Mouse (Mus musculus) heart, adult 2 months (tissue): ENCODE measurements around the gene Golga1.

ENCODE experiments used
- CTCF ChIP-seq: fragments of 200-600 bp; IDR thresholded peaks from 2 replicates; pipeline ENCODE4 v1.8.1; 2022; ENCODE audit warnings: antibody characterized with exemption, mild to moderate bottlenecking, moderate library complexity
- POLR2A ChIP-seq: fragments of 200-500 bp; IDR thresholded peaks from 2 replicates; pipeline ENCODE4 v1.6.1; 2011; ENCODE audit warnings: mild to moderate bottlenecking, low read depth, low read length, control low read depth; ENCODE audit not compliant: insufficient read depth

DNA sequence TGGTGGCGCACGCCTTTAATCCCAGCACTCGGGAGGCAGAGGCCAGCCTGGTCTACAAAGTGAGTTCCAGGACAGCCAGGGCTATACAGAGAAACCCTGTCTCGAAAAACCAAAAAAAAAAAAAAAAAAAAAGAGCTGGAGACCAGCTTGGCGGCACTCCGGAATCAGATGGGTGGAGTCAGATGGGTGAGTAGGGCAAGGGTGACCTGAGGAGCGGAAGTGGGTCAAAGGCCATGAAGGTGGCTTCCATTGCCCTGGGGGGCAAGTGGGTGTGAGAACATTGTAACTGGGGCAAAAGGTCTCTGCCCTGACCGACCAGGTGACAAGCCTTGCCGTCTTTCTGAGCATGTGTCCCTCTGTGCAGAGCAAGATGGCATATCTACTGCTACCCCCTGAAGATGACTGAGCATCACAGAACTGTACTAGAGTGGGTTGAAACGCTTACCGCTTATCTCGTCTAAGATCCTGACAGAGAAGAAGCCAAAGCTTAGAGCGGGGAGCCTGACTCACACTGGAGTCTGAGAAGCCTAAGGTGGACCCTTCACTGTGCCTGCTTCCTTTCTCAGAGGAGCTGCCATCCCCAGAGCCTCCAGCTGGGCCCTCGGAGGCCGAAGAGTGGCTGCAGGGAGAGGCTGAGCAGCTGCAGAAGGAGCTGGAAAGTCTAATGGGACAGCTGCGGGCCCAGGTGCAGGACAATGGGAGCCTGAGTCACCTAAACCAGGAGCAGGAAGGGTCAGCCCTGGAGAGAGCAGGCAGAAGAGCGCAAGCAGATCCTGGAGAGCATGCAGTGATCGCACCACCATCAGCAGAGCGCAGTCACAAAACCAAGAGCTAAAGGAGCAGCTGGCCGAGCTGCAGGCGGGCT, 89.2 kb downstream of the Golga1 start:
- no peak for TF ChIP-seq CTCF
- no peak for TF ChIP-seq POLR2A
